Mouse (Mus musculus): Measurements from ENCODE around the gene Rnf157. TPM values are rescaled to one million over a fixed set of nuclear protein-coding genes. Genes with fewer than 3 reads are reported as not detected.

The Rnf157 gene
- polyA plus RNA-seq, 1 experiment from 2014 or later = 75.5 TPM

DNA sequence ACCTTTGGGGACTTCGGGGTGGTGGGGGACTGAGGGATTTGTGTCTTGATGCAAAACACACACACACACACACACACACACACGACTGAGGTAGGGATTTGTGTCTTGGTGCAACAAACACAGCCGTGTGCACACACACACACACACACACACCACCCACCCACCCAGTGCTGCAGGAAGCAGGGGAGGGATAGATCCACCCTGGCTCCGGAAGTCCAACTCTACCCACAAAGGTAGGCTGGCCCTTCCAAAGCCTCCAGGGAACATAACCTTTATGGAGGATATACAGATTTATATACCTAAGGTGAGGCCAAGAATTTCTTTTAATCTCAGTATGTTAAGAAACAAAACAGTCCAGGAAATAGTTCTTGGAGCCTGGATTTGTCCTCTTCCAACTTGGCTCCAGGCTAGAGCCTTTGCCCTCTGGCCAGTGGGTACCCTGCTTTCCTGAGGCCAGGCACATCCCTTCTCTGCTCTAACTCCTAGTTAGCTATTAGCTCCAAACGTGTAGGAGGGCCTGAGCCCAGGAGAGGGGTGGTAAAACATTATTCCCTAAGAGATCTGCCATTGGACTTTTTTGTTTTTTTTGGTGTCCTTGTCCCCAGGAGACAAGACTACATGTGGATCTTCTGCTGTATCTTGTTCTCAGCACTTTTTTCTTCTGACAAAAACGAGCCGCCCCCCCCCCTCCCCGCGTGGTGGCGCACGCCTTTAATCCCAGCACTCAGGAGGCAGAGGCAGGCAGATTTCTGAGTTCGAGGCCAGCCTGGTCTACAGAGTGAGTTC, 22.3 kb upstream of the Rnf157 start:
- Histone ChIP-seq H3K27me3 (ENCODE audit: control insufficient read depth, insufficient read depth, low read length) (no peaks in the 10 kb centered on the region), H3K4me2 (replicated peaks) (peak overlapping the region; percentile 57), H3K27ac (peak overlapping the region; percentile 91), H3K9ac (peak overlapping the region; percentile 89), H3K4me1 (replicated peaks; ENCODE audit: control insufficient read depth, insufficient read depth, low read length) (peaks cover 22% of the 10 kb centered on the region), H3K36me3 (replicated peaks; ENCODE audit: control insufficient read depth, insufficient read depth) (peaks cover 30% of the 10 kb centered on the region), H3K9me3 (ENCODE audit: control insufficient read depth, low read length) (no peaks in the 10 kb centered on the region), H3K4me3 (replicated peaks; ENCODE audit: low read length) (peak overlapping the region; percentile 80)
- WGBS = 49% methylated on average over 12 of the region's 12 CpGs
- ATAC-seq (ENCODE audit: low FRiP score) = no peak
- DNase-seq (ENCODE audit: low spot score) = no peak

DNA sequence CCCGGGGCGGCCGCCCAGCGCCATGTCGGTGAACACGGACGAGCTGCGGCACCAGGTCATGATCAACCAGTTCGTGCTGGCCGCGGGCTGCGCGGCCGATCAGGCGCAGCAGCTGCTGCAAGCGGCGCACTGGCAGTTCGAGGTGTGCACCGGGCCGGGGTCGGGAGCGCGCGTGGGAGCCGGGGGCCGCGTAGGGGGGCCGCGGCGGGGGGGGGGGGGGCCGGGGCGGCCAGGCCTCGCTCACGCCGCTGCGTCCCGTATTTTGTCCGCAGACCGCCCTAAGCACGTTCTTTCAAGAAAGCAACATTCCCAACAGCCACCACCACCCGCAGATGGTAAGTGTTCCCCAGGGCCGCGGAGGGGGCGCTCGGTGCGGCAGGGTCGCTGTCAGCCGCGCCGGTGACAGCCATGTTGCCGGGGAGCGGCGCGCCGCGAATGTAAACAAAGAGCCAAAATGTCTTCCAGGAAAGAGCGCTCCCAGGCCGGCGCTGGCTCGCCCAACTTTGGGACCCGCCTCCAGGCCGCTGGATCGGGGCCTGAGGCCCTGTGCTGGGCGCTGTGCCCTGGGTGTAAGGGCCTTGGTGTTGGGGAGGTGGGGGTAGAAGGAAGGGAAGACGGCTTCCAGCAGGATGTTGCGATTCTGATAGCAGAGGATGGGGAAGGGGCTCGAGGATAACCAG, 21.6 kb upstream of the Rnf157 start:
- peaks cover 27% of the 10 kb centered on the region for H3K36me3 ChIP-seq (replicated peaks; ENCODE audit: control insufficient read depth, insufficient read depth)
- no peaks in the 10 kb centered on the region for H3K9me3 ChIP-seq (ENCODE audit: control insufficient read depth, low read length)
- DNase-seq (ENCODE audit: low spot score) (peak; percentile 67), ATAC-seq (ENCODE audit: low FRiP score) (no peak)
- H3K27ac ChIP-seq = peak overlapping the region; percentile 91
- under 1% methylated on average over 40 of the region's 67 CpGs for WGBS
- peak overlapping the region; percentile 57 for H3K4me2 ChIP-seq (replicated peaks)
- peak overlapping the region; percentile 89 for H3K9ac ChIP-seq
- H3K27me3 ChIP-seq (ENCODE audit: control insufficient read depth, insufficient read depth, low read length) = no peaks in the 10 kb centered on the region
- H3K4me3 ChIP-seq (replicated peaks; ENCODE audit: low read length) = peak overlapping the region; percentile 80
- H3K4me1 ChIP-seq (replicated peaks; ENCODE audit: control insufficient read depth, insufficient read depth, low read length) = peaks cover 22% of the 10 kb centered on the region

DNA sequence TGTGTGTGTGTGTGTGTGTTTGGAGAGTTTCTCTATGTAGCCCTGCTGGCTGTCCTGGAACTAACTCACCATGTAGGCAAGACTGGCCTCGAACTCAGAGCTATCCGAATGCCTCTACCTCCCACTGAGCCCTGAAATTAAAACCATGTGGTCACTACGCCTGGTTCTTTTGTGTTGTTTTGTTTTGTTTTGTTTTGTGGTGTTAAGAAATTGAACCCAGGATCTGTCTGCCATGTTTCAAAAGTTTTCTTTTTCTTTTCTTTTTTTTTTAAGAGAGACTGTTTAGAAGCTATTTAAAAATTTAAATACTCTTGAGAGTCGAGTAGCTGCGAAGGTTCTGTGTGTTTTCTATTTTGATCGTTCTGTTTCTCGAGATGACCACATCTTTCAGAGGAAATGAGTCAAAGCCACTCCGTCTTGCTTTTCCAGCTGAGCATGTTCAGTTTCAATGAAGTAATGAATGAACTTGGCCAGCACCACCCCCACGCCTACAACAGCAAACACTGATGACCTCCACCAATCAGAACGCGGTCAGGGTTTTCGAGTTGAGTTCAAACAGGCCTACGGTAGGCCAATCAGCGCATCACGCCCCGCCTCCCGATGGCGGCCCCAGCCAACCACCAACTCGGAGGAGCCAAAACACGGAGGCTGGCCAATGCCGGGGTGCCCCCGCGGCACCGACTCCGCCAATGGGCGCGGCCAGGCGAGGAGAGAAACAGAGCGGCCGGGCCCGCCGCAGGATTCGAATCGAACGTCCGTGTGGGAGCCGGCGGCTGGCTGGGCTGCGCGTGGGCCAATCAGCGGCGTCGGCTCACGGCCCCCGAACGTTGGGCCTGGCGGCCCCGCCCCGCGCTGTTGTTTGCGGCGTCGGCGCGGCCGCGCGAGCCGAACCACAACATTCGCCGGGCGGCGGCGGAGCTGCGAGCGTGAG, 20.8 kb upstream of the Rnf157 start, which contains the start of gene Ubald2:
Gene Ubald2 (plus strand): TSS at position 739 of the 931 bp plus-strand sequence.
- Histone ChIP-seq H3K9ac (peak within 1 kb of the TSS; percentile 89), H3K36me3 (replicated peaks; ENCODE audit: control insufficient read depth, insufficient read depth) (peaks cover 20% of the 10 kb centered on the region), H3K4me3 (replicated peaks; ENCODE audit: low read length) (peak within 1 kb of the TSS; percentile 80), H3K27ac (peak within 1 kb of the TSS; percentile 91), H3K4me1 (replicated peaks; ENCODE audit: control insufficient read depth, insufficient read depth, low read length) (peaks cover 22% of the 10 kb centered on the region), H3K27me3 (ENCODE audit: control insufficient read depth, insufficient read depth, low read length) (no peaks in the 10 kb centered on the region), H3K4me2 (replicated peaks) (peak within 1 kb of the TSS; percentile 57), H3K9me3 (ENCODE audit: control insufficient read depth, low read length) (no peaks in the 10 kb centered on the region)
- WGBS = 2% methylated on average over 60 of the region's 66 CpGs
- DNase-seq (ENCODE audit: low spot score) (peak; percentile 98), ATAC-seq (ENCODE audit: low FRiP score) (peak; percentile 98)

DNA sequence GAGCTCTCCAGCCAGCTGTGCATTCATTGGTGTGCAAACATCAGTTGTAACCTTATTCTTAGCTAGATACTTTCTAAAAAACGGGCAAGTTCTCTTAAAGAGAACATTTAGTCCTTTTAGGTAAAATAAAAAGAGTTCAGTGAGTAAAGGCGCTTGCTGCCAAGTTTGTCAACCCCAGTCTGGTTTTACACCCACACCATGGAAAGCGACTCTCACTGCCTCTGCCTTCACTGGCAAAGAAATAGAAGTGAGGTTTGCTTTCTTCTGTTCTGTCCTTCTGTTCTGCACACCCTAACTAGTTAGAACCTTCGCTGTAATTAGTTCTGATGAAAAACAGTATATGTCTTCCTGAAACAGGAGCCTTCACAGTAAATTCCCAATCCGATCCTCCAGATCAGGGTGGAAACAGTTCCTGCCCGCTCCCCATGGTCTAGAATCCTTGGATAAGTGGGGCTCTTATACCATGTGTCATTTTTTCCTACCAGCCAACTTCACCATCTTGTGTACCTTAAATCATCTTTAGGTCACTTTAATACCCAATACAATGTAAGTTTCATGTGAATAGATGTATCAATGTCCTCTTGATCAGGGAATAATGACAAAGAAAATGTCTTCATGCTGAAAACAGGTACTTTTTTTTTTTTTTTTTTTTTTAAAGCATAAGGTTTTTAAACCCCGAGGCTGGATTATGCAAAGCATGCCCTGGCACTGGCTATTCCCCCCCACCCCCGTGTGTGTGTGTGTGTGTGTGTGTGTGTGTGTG, 19.9 kb upstream of the Rnf157 start:
- Histone ChIP-seq H3K27me3 (ENCODE audit: control insufficient read depth, insufficient read depth, low read length) (no peaks in the 10 kb centered on the region), H3K9ac (no peak overlapping the region), H3K36me3 (replicated peaks; ENCODE audit: control insufficient read depth, insufficient read depth) (peaks cover 20% of the 10 kb centered on the region), H3K4me2 (replicated peaks) (no peak overlapping the region), H3K27ac (no peak overlapping the region), H3K4me1 (replicated peaks; ENCODE audit: control insufficient read depth, insufficient read depth, low read length) (peaks cover 22% of the 10 kb centered on the region), H3K9me3 (ENCODE audit: control insufficient read depth, low read length) (no peaks in the 10 kb centered on the region), H3K4me3 (replicated peaks; ENCODE audit: low read length) (no peak overlapping the region)
- no peak for ATAC-seq (ENCODE audit: low FRiP score)
- 65% methylated on average over 8 of the region's 8 CpGs for WGBS
- DNase-seq (ENCODE audit: low spot score) = no peak

DNA sequence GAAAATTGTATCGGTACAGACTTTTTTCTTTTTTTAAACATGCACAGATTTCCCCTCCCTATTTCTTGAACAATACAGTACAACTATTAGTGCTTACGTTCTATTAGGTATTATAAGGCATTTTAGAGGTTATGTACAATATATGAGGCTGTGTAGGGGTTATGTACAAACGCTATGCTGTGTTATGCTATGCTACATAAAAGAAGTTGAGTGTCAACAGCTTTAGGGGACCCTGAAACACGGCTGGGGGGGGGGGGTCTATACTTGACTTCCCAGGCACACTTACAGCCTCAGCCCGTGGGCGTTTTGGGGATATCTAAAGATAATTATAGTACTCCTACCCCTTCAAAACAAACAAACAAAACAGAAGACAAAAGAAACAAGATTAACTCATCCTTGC, 19.3 kb upstream of the Rnf157 start:
- Histone ChIP-seq H3K4me1 (replicated peaks; ENCODE audit: control insufficient read depth, insufficient read depth, low read length) (peaks cover 21% of the 10 kb centered on the region), H3K4me3 (replicated peaks; ENCODE audit: low read length) (no peak overlapping the region), H3K27me3 (ENCODE audit: control insufficient read depth, insufficient read depth, low read length) (no peaks in the 10 kb centered on the region), H3K9ac (no peak overlapping the region), H3K36me3 (replicated peaks; ENCODE audit: control insufficient read depth, insufficient read depth) (peaks cover 14% of the 10 kb centered on the region), H3K9me3 (ENCODE audit: control insufficient read depth, low read length) (no peaks in the 10 kb centered on the region), H3K27ac (no peak overlapping the region), H3K4me2 (replicated peaks) (no peak overlapping the region)
- WGBS = 52% methylated on average over 6 of the region's 6 CpGs
- no peak for DNase-seq (ENCODE audit: low spot score)
- ATAC-seq (ENCODE audit: low FRiP score) = no peak

DNA sequence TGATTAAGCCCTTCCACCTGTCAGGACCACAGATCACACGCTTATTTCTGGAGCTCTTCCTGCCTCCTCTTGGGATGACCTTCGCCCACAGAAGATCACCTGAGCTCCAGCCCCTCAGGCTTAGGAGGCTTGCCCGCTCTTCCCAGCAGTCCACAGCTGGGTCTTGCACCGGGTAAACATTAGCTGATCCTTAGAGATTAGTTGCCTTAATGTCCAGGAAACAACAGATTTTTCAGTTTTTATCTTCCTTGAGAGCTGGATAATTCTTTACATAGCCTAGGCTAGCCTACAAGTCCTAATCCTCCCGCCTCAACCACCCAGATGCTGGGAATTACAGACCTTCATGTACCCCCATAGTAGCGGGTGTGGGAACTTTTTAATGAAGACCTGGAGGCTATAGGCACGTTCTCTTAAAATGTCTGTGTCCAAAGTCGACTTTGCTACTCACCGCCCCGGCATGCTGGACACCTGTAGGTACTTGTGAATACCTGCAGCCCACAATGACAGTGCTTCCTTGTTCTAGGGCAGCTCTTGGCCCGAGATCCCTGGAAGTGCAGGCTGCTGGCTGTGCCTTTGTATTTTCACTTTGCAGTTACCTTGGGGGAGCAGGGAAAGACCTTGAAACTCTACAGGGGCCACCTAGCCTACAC, 18.7 kb upstream of the Rnf157 start:
- H3K27me3 ChIP-seq (ENCODE audit: control insufficient read depth, insufficient read depth, low read length) = no peaks in the 10 kb centered on the region
- ATAC-seq (ENCODE audit: low FRiP score) (no peak), DNase-seq (ENCODE audit: low spot score) (no peak)
- WGBS = 52% methylated on average over 11 of the region's 11 CpGs
- no peak overlapping the region for H3K27ac ChIP-seq
- no peak overlapping the region for H3K4me3 ChIP-seq (replicated peaks; ENCODE audit: low read length)
- peaks cover 8% of the 10 kb centered on the region; the same call in 1 of the 2 replicates for H3K36me3 ChIP-seq (replicated peaks; ENCODE audit: control insufficient read depth, insufficient read depth)
- H3K9ac ChIP-seq = no peak overlapping the region
- H3K4me1 ChIP-seq (replicated peaks; ENCODE audit: control insufficient read depth, insufficient read depth, low read length) = peaks cover 15% of the 10 kb centered on the region
- no peaks in the 10 kb centered on the region for H3K9me3 ChIP-seq (ENCODE audit: control insufficient read depth, low read length)
- no peak overlapping the region for H3K4me2 ChIP-seq (replicated peaks)

DNA sequence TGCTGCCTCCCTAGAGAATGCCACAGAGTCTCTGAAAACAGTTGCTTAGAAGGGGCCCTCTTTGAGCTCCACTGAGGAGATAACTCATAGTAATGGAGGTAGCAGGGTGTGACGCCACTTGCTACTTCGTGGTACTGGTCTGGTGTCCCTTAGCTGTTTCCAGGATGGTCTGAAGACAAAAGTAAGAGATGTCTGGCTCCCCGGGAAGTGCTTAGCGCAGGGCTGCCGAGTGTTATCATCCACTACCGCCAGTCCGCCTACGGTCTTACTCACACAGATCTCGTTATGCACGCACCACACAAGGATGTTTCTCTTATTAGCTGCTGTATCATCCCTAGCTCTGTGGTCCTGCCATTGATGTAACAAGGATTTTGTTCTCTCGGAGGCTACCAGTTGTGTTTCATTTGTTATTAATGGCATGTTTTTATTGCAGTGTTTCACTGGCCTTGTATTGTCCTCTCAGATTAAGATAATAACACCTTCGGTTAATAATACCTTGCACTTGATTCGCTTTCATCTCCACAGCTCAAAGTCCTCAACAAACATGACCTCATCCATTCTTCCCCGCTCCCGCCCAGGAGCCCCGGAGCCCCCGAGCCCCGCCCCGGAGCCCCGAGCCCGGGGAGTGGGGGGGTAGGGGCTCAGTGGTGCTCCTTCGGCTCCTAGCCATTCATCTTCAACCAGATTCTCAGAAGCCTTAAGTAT, 18.0 kb upstream of the Rnf157 start:
- ATAC-seq (ENCODE audit: low FRiP score) (no peak), DNase-seq (ENCODE audit: low spot score) (no peak)
- Histone ChIP-seq H3K27me3 (ENCODE audit: control insufficient read depth, insufficient read depth, low read length) (no peaks in the 10 kb centered on the region), H3K9me3 (ENCODE audit: control insufficient read depth, low read length) (no peaks in the 10 kb centered on the region), H3K4me3 (replicated peaks; ENCODE audit: low read length) (no peak overlapping the region), H3K27ac (no peak overlapping the region), H3K4me1 (replicated peaks; ENCODE audit: control insufficient read depth, insufficient read depth, low read length) (peaks cover 8% of the 10 kb centered on the region), H3K4me2 (replicated peaks) (no peak overlapping the region), H3K9ac (no peak overlapping the region), H3K36me3 (replicated peaks; ENCODE audit: control insufficient read depth, insufficient read depth) (peaks cover 3% of the 10 kb centered on the region; the same call in 1 of the 2 replicates)
- 45% methylated on average over 22 of the region's 22 CpGs for WGBS

Measured in hindbrain, embryonic 14.5 days (tissue).